Mouse (Mus musculus) liver, embryonic 14.5 days (tissue): ENCODE results near the gene Syt1.

ENCODE experiments used
- CTCF ChIP-seq: IDR thresholded peaks from 2 replicates; pipeline ENCODE4 v1.5.1; 2016; ENCODE audit warnings: antibody characterized with exemption, low read depth, control low read depth
- EP300 ChIP-seq: IDR thresholded peaks from 2 replicates; pipeline ENCODE4 v1.6.1; 2016; ENCODE audit warnings: antibody characterized with exemption, low read depth

- TF ChIP-seq EP300 (no peak), CTCF (no peak)
These were observed 391.6 kb downstream of the Syt1 start for GRCm38 (mm10) chr10:108619217-108619616.
